8 mouse cellular contexts compared by ENCODE assay signal in the genomic region with DNA sequence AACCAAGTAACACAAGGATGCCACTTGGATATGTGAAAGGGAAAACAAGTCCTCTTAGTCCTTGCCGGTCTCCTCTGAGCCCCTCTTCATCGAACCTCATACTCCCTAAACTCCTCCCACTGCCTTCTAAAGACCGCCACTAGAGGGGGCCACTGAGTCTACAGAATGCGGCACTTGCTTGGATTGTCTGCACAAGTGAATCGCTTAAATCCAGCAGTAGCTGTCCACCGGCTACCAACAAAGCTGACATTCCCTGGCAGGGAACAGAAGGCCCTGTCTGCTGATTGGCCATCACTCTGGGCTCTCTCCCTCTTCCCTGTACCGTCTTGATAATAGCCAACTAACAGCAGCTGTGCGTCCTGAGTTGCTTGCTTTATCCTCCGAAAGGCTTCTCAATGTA. TPM values are rescaled to one million over a fixed set of nuclear protein-coding genes. Genes with fewer than 3 reads are reported as not detected.
A peak's percentile ranks its signal among the peaks of the same experiment; 100 is the strongest.
DNase-seq lines count a peak whose midpoint lies in the region; ATAC-seq lines count a peak whose summit lies in the region.

No protein-coding gene starts in this region.

- no peak overlapping the region; the same call in 1 of the 2 replicates for H3K4me2 ChIP-seq in heart, embryonic 15.5 days
- H3K4me2 ChIP-seq in liver, embryonic 12.5 days, result no peak overlapping the region
- no peak overlapping the region for H3K4me2 ChIP-seq in neural tube, embryonic 11.5 days (ENCODE audit: low read depth)
- H3K4me2 ChIP-seq in stomach, embryonic 16.5 days (ENCODE audit: low read depth, low read length), result no peak overlapping the region

- ATAC-seq in heart, embryonic 15.5 days (replicated peaks; ENCODE audit: insufficient number of reproducible peaks, insufficient read depth, low FRiP score, low read depth), result peak; percentile 73
- ATAC-seq in liver, embryonic 12.5 days, result peak; percentile 50; the same call in 1 of the 2 replicates
- ATAC-seq in neural tube, embryonic 11.5 days (ENCODE audit: insufficient read depth, low FRiP score, low TSS enrichment), result peak; percentile 88
- ATAC-seq in stomach, embryonic 16.5 days (ENCODE audit: insufficient read depth, low FRiP score), result peak; percentile 66; the same call in 1 of the 2 replicates

- DNase-seq in CD4-positive helper T cell, adult 2 months (ENCODE audit: low read depth, low spot score), result peak; percentile 87
- peak; percentile 80 for DNase-seq in brain, embryonic 18.5 days (ENCODE audit: low read depth, low spot score)
- DNase-seq in forebrain, embryonic 10.5 days (ENCODE audit: extremely low spot score, low spot score), result peak; percentile 96
- peak; percentile 92 for DNase-seq in kidney, postnatal 14 days
- peak; percentile 96 for DNase-seq in neural tube, embryonic 11.5 days (ENCODE audit: low spot score)

- no peaks in the 10 kb centered on the region for H3K9me3 ChIP-seq in forebrain, embryonic 10.5 days
- H3K9me3 ChIP-seq in heart, embryonic 15.5 days (replicated peaks), result no peaks in the 10 kb centered on the region
- no peaks in the 10 kb centered on the region for H3K9me3 ChIP-seq in liver, embryonic 12.5 days (replicated peaks)
- H3K9me3 ChIP-seq in neural tube, embryonic 11.5 days (ENCODE audit: control insufficient read depth, low read length), result no peaks in the 10 kb centered on the region
- no peaks in the 10 kb centered on the region for H3K9me3 ChIP-seq in stomach, embryonic 16.5 days (replicated peaks; ENCODE audit: control insufficient read depth, low read length)

- peaks cover 37% of the 10 kb centered on the region for H3K36me3 ChIP-seq in forebrain, embryonic 10.5 days (replicated peaks)
- 0 out of 2 replicates have a peak, but pooled peaks cover 4% of the 10 kb centered on the region for H3K36me3 ChIP-seq in heart, embryonic 15.5 days
- H3K36me3 ChIP-seq in liver, embryonic 12.5 days, result no peaks in the 10 kb centered on the region
- H3K36me3 ChIP-seq in neural tube, embryonic 11.5 days (ENCODE audit: control insufficient read depth, insufficient read depth, low read length), result no peaks in the 10 kb centered on the region
- H3K36me3 ChIP-seq in stomach, embryonic 16.5 days (ENCODE audit: control insufficient read depth, insufficient read depth, low read length), result 0 out of 2 replicates have a peak, but pooled peaks cover 6% of the 10 kb centered on the region

- H3K9ac ChIP-seq in heart, embryonic 15.5 days, result no peak overlapping the region
- no peak overlapping the region for H3K9ac ChIP-seq in liver, embryonic 12.5 days
- no peak overlapping the region for H3K9ac ChIP-seq in neural tube, embryonic 11.5 days (ENCODE audit: low read length)
- H3K9ac ChIP-seq in stomach, embryonic 16.5 days (ENCODE audit: low read length), result peak overlapping the region; percentile 35; the same call in 1 of the 2 replicates

- H3K4me1 ChIP-seq in forebrain, embryonic 10.5 days, result peaks cover 12% of the 10 kb centered on the region
- peaks cover 5% of the 10 kb centered on the region for H3K4me1 ChIP-seq in heart, embryonic 15.5 days (replicated peaks)
- no peaks in the 10 kb centered on the region for H3K4me1 ChIP-seq in liver, embryonic 12.5 days
- H3K4me1 ChIP-seq in neural tube, embryonic 11.5 days (ENCODE audit: control insufficient read depth, insufficient read depth, low read length), result 0 out of 2 replicates have a peak, but pooled peaks cover 3% of the 10 kb centered on the region
- H3K4me1 ChIP-seq in stomach, embryonic 16.5 days (ENCODE audit: control insufficient read depth, insufficient read depth, low read length), result no peaks in the 10 kb centered on the region

- H3K27me3 ChIP-seq in forebrain, embryonic 10.5 days (ENCODE audit: poor library complexity, severe bottlenecking), result no peaks in the 10 kb centered on the region
- H3K27me3 ChIP-seq in heart, embryonic 15.5 days, result no peaks in the 10 kb centered on the region; the same call in 1 of the 2 replicates
- peaks cover 28% of the 10 kb centered on the region for H3K27me3 ChIP-seq in liver, embryonic 12.5 days (replicated peaks)
- H3K27me3 ChIP-seq in neural tube, embryonic 11.5 days (ENCODE audit: control insufficient read depth, insufficient read depth, low read length), result no peaks in the 10 kb centered on the region
- no peaks in the 10 kb centered on the region for H3K27me3 ChIP-seq in stomach, embryonic 16.5 days (ENCODE audit: control insufficient read depth, insufficient read depth, low read length)

- H3K27ac ChIP-seq in forebrain, embryonic 10.5 days, result peak overlapping the region; percentile 62
- no peak overlapping the region for H3K27ac ChIP-seq in heart, embryonic 15.5 days
- H3K27ac ChIP-seq in liver, embryonic 12.5 days, result no peak overlapping the region
- no peak overlapping the region for H3K27ac ChIP-seq in neural tube, embryonic 11.5 days (ENCODE audit: low read depth, low read length)
- no peak overlapping the region for H3K27ac ChIP-seq in stomach, embryonic 16.5 days (ENCODE audit: low read length)

- WGBS in forebrain, embryonic 10.5 days, result 10% methylated on average over 9 of the region's 9 CpGs
- WGBS in heart, embryonic 15.5 days, result 11% methylated on average over 9 of the region's 9 CpGs
- 19% methylated on average over 9 of the region's 9 CpGs for WGBS in liver, embryonic 12.5 days (ENCODE audit: insufficient replicate concordance)
- 9% methylated on average over 9 of the region's 9 CpGs for WGBS in neural tube, embryonic 11.5 days
- 10% methylated on average over 9 of the region's 9 CpGs for WGBS in stomach, embryonic 16.5 days

- no peak overlapping the region; the same call in 1 of the 2 replicates for H3K4me3 ChIP-seq in forebrain, embryonic 10.5 days
- H3K4me3 ChIP-seq in heart, embryonic 15.5 days, result no peak overlapping the region
- H3K4me3 ChIP-seq in liver, embryonic 12.5 days, result no peak overlapping the region
- no peak overlapping the region for H3K4me3 ChIP-seq in neural tube, embryonic 11.5 days (ENCODE audit: low read depth, low read length)
- no peak overlapping the region for H3K4me3 ChIP-seq in stomach, embryonic 16.5 days (replicated peaks; ENCODE audit: low read length)

RNA-seq across cellular contexts. Expression of gene Gnb3, which starts 7.2 kb away (rescaled TPM):
- 0.32 and 0.42 TPM in 2 replicates for polyA plus RNA-seq in forebrain, embryonic 10.5 days (2016; fragmentation: Nextera tagmentation; extraction: Ambion mirVana)
- polyA plus RNA-seq in heart, embryonic 15.5 days (2015; fragmentation: Nextera tagmentation; extraction: Ambion mirVana), result 4.9 and 5.2 TPM in 2 replicates
- 0.29 and 0.43 TPM in 2 replicates for polyA plus RNA-seq in liver, embryonic 12.5 days (2016; fragmentation: Nextera tagmentation; extraction: Ambion mirVana)
- polyA plus RNA-seq in neural tube, embryonic 11.5 days (2014; fragmentation: Nextera tagmentation; extraction: Ambion mirVana), result 0.22 and 0.29 TPM in 2 replicates
- polyA plus RNA-seq in stomach, embryonic 16.5 days (2015; fragmentation: Nextera tagmentation; extraction: Ambion mirVana), result 0.66 and 1.5 TPM in 2 replicates

RNA-seq across cellular contexts. Expression of gene P3h3, which starts 10.2 kb away (rescaled TPM):
- polyA plus RNA-seq in forebrain, embryonic 10.5 days (2016; fragmentation: Nextera tagmentation; extraction: Ambion mirVana), result 9.7 TPM in 2 replicates
- polyA plus RNA-seq in heart, embryonic 15.5 days (2015; fragmentation: Nextera tagmentation; extraction: Ambion mirVana), result 14.0 and 24.2 TPM in 2 replicates
- 5.0 and 5.5 TPM in 2 replicates for polyA plus RNA-seq in liver, embryonic 12.5 days (2016; fragmentation: Nextera tagmentation; extraction: Ambion mirVana)
- polyA plus RNA-seq in neural tube, embryonic 11.5 days (2014; fragmentation: Nextera tagmentation; extraction: Ambion mirVana), result 14.6 and 16.9 TPM in 2 replicates
- polyA plus RNA-seq in stomach, embryonic 16.5 days (2015; fragmentation: Nextera tagmentation; extraction: Ambion mirVana), result 9.9 and 11.5 TPM in 2 replicates

RNA-seq across cellular contexts. Expression of gene Gpr162, which starts 16.5 kb away (rescaled TPM):
- 2.1 and 2.5 TPM in 2 replicates for polyA plus RNA-seq in forebrain, embryonic 10.5 days (2016; fragmentation: Nextera tagmentation; extraction: Ambion mirVana)
- 2.2 and 2.4 TPM in 2 replicates for polyA plus RNA-seq in heart, embryonic 15.5 days (2015; fragmentation: Nextera tagmentation; extraction: Ambion mirVana)
- polyA plus RNA-seq in liver, embryonic 12.5 days (2016; fragmentation: Nextera tagmentation; extraction: Ambion mirVana), result 0.08 and 0.17 TPM in 2 replicates
- 2.3 TPM in 2 replicates for polyA plus RNA-seq in neural tube, embryonic 11.5 days (2014; fragmentation: Nextera tagmentation; extraction: Ambion mirVana)
- polyA plus RNA-seq in stomach, embryonic 16.5 days (2015; fragmentation: Nextera tagmentation; extraction: Ambion mirVana), result 1.1 and 1.7 TPM in 2 replicates

RNA-seq across cellular contexts. Expression of gene Cdca3, which starts 18.0 kb away (rescaled TPM):
- polyA plus RNA-seq in forebrain, embryonic 10.5 days (2016; fragmentation: Nextera tagmentation; extraction: Ambion mirVana), result 271 and 298 TPM in 2 replicates
- 117 and 128 TPM in 2 replicates for polyA plus RNA-seq in heart, embryonic 15.5 days (2015; fragmentation: Nextera tagmentation; extraction: Ambion mirVana)
- 193 TPM in 2 replicates for polyA plus RNA-seq in liver, embryonic 12.5 days (2016; fragmentation: Nextera tagmentation; extraction: Ambion mirVana)
- polyA plus RNA-seq in neural tube, embryonic 11.5 days (2014; fragmentation: Nextera tagmentation; extraction: Ambion mirVana), result 190 and 195 TPM in 2 replicates
- polyA plus RNA-seq in stomach, embryonic 16.5 days (2015; fragmentation: Nextera tagmentation; extraction: Ambion mirVana), result 129 and 138 TPM in 2 replicates

RNA-seq across cellular contexts. Expression of gene Usp5, which starts 18.0 kb away (rescaled TPM):
- polyA plus RNA-seq in forebrain, embryonic 10.5 days (2016; fragmentation: Nextera tagmentation; extraction: Ambion mirVana), result 214 and 215 TPM in 2 replicates
- polyA plus RNA-seq in heart, embryonic 15.5 days (2015; fragmentation: Nextera tagmentation; extraction: Ambion mirVana), result 87.2 and 114 TPM in 2 replicates
- 87.5 and 94.1 TPM in 2 replicates for polyA plus RNA-seq in liver, embryonic 12.5 days (2016; fragmentation: Nextera tagmentation; extraction: Ambion mirVana)
- polyA plus RNA-seq in neural tube, embryonic 11.5 days (2014; fragmentation: Nextera tagmentation; extraction: Ambion mirVana), result 162 and 174 TPM in 2 replicates
- polyA plus RNA-seq in stomach, embryonic 16.5 days (2015; fragmentation: Nextera tagmentation; extraction: Ambion mirVana), result 128 and 139 TPM in 2 replicates
